Mouse (Mus musculus) liver, adult 10 weeks (tissue): ENCODE results near the gene Tmbim6. TPM values are rescaled to one million over a fixed set of nuclear protein-coding genes. Genes with fewer than 3 reads are reported as not detected.

Experiments used
- polyA plus RNA-seq: library from polyadenylated mRNA; stranded (reverse); fragments of 350-450 nt; fragmentation: Illumina TruSeq; extraction: RNeasy Lipid Tissue Mini Kit (QIAGEN cat#74804); gene quantifications from one replicate; pipeline ENCODE4 v1.2.3, GENCODE M21; 2014; ENCODE audit warnings: low read depth, low replicate concordance

Tmbim6 gene
- 634 TPM for polyA plus RNA-seq

DNA sequence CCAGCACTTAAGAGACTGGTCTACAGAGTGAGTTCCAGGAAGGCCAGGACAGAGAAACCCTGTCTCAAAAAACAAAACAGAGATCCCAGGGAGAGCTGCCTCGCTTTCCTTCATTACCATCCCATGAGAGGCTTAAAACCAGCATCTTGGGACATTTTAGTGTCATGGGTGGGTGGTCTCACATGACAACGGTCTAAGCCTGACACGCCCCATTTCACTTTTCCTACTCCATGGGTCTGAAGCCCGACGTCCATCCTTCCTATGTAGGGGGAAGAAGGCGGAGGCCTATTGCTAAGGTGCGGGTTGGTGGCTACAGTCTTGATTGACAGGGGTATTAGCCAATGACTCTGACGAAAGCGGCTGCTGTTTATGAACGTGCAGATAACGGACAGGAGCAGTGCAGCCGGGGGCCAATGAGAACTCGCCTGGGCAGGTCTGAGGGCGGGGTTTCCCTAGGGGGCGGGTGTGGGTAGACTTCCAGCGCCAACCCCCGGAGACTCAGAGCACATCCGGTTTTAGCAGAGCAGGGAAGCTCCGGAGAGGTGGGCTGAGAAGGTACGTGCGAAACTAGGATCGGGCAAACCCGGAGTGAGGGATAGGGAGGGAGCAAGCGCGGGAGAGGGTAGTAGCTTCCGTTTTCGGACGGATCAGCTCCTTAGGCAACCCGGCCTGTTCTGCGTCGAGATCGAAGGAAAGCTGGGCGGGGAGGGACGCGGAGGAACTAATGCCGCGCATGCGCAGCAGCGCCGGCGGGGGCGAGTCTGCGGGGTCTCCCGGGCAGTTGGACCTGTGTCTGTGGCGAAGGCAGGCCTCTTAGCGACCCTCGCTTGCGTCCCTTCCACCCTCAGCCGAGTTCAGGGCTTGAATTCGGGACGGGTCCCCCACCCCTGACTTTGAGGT, at the start of gene Tmbim6:
Tmbim6 (plus strand) TSS at position 397 of the 900 bp plus-strand sequence.

DNA sequence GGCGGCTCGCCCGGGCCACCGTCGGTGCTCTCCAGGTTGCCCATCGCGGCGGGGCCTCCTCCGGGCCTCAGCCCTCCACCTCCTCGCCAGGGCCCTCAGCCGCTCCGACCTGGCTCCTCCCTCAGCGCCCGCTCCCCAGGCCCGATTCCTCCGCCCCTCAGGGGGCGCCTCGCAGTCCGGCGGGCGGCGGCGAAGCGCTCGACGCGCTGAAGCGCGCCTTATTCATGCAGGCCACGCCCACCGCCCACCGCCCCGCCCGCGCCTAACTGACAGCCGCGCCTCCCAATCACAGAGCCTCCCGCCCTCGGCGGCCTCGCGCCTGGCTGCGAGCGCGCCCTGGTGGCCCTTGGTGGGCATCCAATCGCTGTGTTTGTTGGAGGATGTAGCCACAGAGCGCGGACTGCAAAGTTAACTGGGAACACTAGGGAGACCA, 22.4 kb upstream of the Tmbim6 start, which contains the start of gene Fmnl3:
Fmnl3 (minus strand) TSS at position 224 of the 433 bp plus-strand sequence.

DNA sequence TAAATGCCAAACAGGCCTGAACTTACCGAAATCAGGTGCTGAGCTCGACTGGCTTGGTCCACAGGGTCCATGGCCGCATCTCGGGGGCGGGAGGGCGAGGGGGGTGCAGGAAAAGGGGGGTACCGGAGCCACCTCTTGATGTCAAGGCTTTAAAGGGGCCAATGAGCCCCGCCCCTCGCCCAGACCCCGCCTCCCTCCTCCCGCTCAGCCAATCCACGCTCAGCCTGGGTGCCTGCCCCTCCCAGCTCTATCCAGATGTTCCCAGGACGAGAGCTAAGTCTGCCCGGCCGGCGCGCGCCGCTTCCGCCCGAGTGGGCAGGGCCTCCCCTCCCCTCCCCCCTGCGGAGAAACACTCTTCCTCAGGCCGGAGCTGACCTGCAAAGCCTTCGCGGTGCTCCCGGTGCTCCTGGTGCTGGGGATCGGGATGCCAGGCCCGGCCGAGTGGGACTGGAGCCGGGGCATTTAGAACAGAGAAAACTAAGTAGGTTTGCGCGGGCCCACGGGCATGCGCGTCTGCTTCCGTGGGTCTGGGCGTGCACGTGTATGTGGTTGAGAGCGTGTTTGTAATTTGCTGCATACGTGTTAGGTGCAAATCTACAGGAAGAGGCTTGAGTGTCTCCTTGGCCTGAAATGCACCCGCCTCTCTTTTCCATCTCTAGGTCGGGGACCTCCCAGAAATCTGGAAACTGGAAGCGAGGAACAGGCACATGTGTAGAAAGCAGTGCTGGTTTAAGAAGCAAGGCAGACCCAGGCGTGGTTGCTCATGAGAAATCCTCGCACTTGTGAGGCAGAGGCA, 65.1 kb downstream of the Tmbim6 start, which contains the start of gene Nckap5l:
Nckap5l (minus strand) TSS at position 143 of the 796 bp plus-strand sequence.

Other genes with a start within 250 kb of the Tmbim6 start
- not detected for gene Kcnh3, start 168.0 kb upstream of the Tmbim6 start, polyA plus RNA-seq
- 0.93 TPM for gene Mcrs1, start 140.9 kb upstream of the Tmbim6 start, polyA plus RNA-seq
- 3.4 TPM for gene Prpf40b, start 97.8 kb upstream of the Tmbim6 start, polyA plus RNA-seq
- gene Fam186b, start 97.0 kb upstream of the Tmbim6 start, polyA plus RNA-seq: not detected
- 0.64 TPM for gene Fmnl3, start 22.4 kb upstream of the Tmbim6 start, polyA plus RNA-seq
- gene Nckap5l, start 64.9 kb downstream of the Tmbim6 start, polyA plus RNA-seq: not detected
- gene Bcdin3d, start 81.8 kb downstream of the Tmbim6 start, polyA plus RNA-seq: 0.64 TPM
- not detected for gene Faim2, start 135.3 kb downstream of the Tmbim6 start, polyA plus RNA-seq
- not detected for gene Aqp2, start 186.2 kb downstream of the Tmbim6 start, polyA plus RNA-seq
- gene Aqp5, start 197.9 kb downstream of the Tmbim6 start, polyA plus RNA-seq: not detected
- gene Aqp6, start 208.5 kb downstream of the Tmbim6 start, polyA plus RNA-seq: not detected